Mouse (Mus musculus) myocyte (in vitro differentiated cells): Measurements from ENCODE around the gene Gm5129. TPM values are rescaled to one million over a fixed set of nuclear protein-coding genes. Genes with fewer than 3 reads are reported as not detected.
"Not testable (repeated sequence)": the region's sequence is repeated elsewhere in the genome, so short reads cannot be mapped to it uniquely, and the experiment has no call there.

Experiments used
- H3K27me3 ChIP-seq: one replicate; pipeline ENCODE4 v1.6.1; 2011; ENCODE audit not compliant: control insufficient read depth, insufficient read depth, insufficient read length
- H3K36me3 ChIP-seq: one replicate; pipeline ENCODE4 v1.6.1; 2011; ENCODE audit not compliant: control insufficient read depth, insufficient read depth
- H3K4me2 ChIP-seq: one replicate; pipeline ENCODE4 v1.6.1; 2011; ENCODE audit warnings: low read depth, control low read depth
- H3K4me3 ChIP-seq: one replicate; pipeline ENCODE4 v1.5.1; 2011; ENCODE audit warnings: mild to moderate bottlenecking, control low read depth, moderate library complexity
- H3K79me2 ChIP-seq: one replicate; pipeline ENCODE4 v1.6.1; 2011; ENCODE audit not compliant: control insufficient read depth, insufficient read depth
- H3ac ChIP-seq: one replicate; pipeline ENCODE4 v1.6.1; 2011; ENCODE audit not compliant: control insufficient read depth, insufficient read length
- CEBPB ChIP-seq: IDR thresholded peaks from 2 replicates; pipeline ENCODE4 v1.6.1; 2011; ENCODE audit warnings: mild to moderate bottlenecking, moderate library complexity; ENCODE audit not compliant: poor library complexity, insufficient read depth, severe bottlenecking
- E2F4 ChIP-seq: IDR thresholded peaks from one replicate; pipeline ENCODE4 v1.6.1; 2011; ENCODE audit warnings: mild to moderate bottlenecking, control low read depth, moderate library complexity; ENCODE audit not compliant: insufficient read depth
- MAX ChIP-seq: IDR thresholded peaks from one replicate; pipeline ENCODE4 v1.6.1; 2011; ENCODE audit warnings: low read depth, mild to moderate bottlenecking, control low read depth
- MYOD1 ChIP-seq, 3 experiments: IDR thresholded peaks; one replicate each; pipeline ENCODE4 v1.6.1; 2011; ENCODE audit warnings: control low read depth in 2 of 3, low read depth in 2 of 3, mild to moderate bottlenecking in 2 of 3, moderate library complexity in 1 of 3; ENCODE audit not compliant: insufficient read length in 2 of 3, control insufficient read depth in 1 of 3
- MYOG ChIP-seq, 3 experiments: IDR thresholded peaks; one replicate each; pipeline ENCODE4 v1.6.1; 2011; ENCODE audit warnings: control low read depth in 2 of 3, low read depth in 2 of 3, mild to moderate bottlenecking in 2 of 3; ENCODE audit not compliant: insufficient read length in 2 of 3, control insufficient read depth in 1 of 3, insufficient read depth in 1 of 3
- POLR2A ChIP-seq: IDR thresholded peaks from one replicate; pipeline ENCODE4 v1.6.1; 2011; ENCODE audit warnings: low read depth, mild to moderate bottlenecking, control low read depth, moderate library complexity; ENCODE audit not compliant: insufficient read length
- POLR2AphosphoS2 ChIP-seq: IDR thresholded peaks from one replicate; pipeline ENCODE4 v1.6.1; 2011; ENCODE audit warnings: low read depth, control low read depth; ENCODE audit not compliant: insufficient read length
- REST ChIP-seq: IDR thresholded peaks from one replicate; pipeline ENCODE4 v1.6.1; 2011; ENCODE audit warnings: mild to moderate bottlenecking, control low read depth, moderate library complexity; ENCODE audit not compliant: insufficient read depth, insufficient read length
- SRF ChIP-seq: IDR thresholded peaks from one replicate; pipeline ENCODE4 v1.6.1; 2011; ENCODE audit warnings: low read depth; ENCODE audit not compliant: control insufficient read depth, insufficient read length
- TCF12 ChIP-seq: IDR thresholded peaks from one replicate; pipeline ENCODE4 v1.6.1; 2011; ENCODE audit warnings: mild to moderate bottlenecking, control low read depth; ENCODE audit not compliant: poor library complexity, insufficient read depth, severe bottlenecking
- TCF3 ChIP-seq: IDR thresholded peaks from one replicate; pipeline ENCODE4 v1.6.1; 2011; ENCODE audit warnings: low read depth, control low read depth; ENCODE audit not compliant: insufficient read length
- USF1 ChIP-seq: IDR thresholded peaks from one replicate; pipeline ENCODE4 v1.6.1; 2011; ENCODE audit warnings: low read depth, mild to moderate bottlenecking, control low read depth, moderate library complexity
- polyA plus RNA-seq: library from polyadenylated mRNA; unstranded; fragments of >200 nt; fragmentation: generic; extraction: Trizol; gene quantifications from one replicate; pipeline ENCODE4 v1.2.1, GENCODE M21; 2012; ENCODE audit warnings: missing spikeins

Gm5129 gene
- 0.40 TPM for polyA plus RNA-seq

- H3ac ChIP-seq, result peak within 1 kb of the TSS; percentile 93
- H3K36me3 ChIP-seq, result no peaks in the 10 kb centered on the region
- no peaks in the 10 kb centered on the region for H3K27me3 ChIP-seq
- H3K4me3 ChIP-seq, result peak within 1 kb of the TSS; percentile 98
- peaks cover 47% of the 10 kb centered on the region for H3K79me2 ChIP-seq
- peak in 1 of 3 experiments; percentile 32 for TF ChIP-seq MYOD1 (IDR thresholded peaks at IDR 0.05; ENCODE audit: control insufficient read depth in 1 of 3, insufficient read length in 2 of 3, low read depth in 2 of 3)
- TF ChIP-seq POLR2A, result peak; percentile 83
- no peak for TF ChIP-seq USF1
- peak; percentile 84 for TF ChIP-seq POLR2AphosphoS2
- peak within 1 kb of the TSS; percentile 83 for H3K4me2 ChIP-seq
Observed at GRCm38 (mm10) chr5:29735557-29736061, at the start of gene Gm5129, which contains the start of gene Dnajb6. Gene Gm5129, minus strand, starts transcription at chr5:29735936. Gene Dnajb6, plus strand, starts transcription at chr5:29735688.

- not testable (repeated sequence) for H3K4me2 ChIP-seq, H3K27me3 ChIP-seq, H3K79me2 ChIP-seq, H3K4me3 ChIP-seq, H3K36me3 ChIP-seq, H3ac ChIP-seq
Observed at GRCm38 (mm10) chr5:29784906-29785305, 49.2 kb upstream of the Gm5129 start.

GRCm38 (mm10) chr5:29782261-29782660 is 46.5 kb upstream of the Gm5129 start:
- no peaks in the 10 kb centered on the region for H3K79me2 ChIP-seq
- TF ChIP-seq MYOG (IDR thresholded peaks at IDR 0.05; ENCODE audit: control insufficient read depth in 1 of 3, insufficient read depth in 1 of 3, insufficient read length in 2 of 3, low read depth in 2 of 3) (no peak), SRF (no peak), E2F4 (no peak), TCF3 (no peak), POLR2AphosphoS2 (no peak), USF1 (no peak), REST (no peak), POLR2A (no peak), MAX (no peak), MYOD1 (IDR thresholded peaks at IDR 0.05; ENCODE audit: control insufficient read depth in 1 of 3, insufficient read length in 2 of 3, low read depth in 2 of 3) (no peak), TCF12 (no peak), CEBPB (no peak)
- no peaks in the 10 kb centered on the region for H3K27me3 ChIP-seq
- no peak overlapping the region for H3ac ChIP-seq
- H3K4me3 ChIP-seq, result no peak overlapping the region
- no peak overlapping the region for H3K4me2 ChIP-seq
- peaks cover 9% of the 10 kb centered on the region for H3K36me3 ChIP-seq

- not testable (repeated sequence) for H3K4me3 ChIP-seq, H3K4me2 ChIP-seq, H3K27me3 ChIP-seq, H3ac ChIP-seq, H3K79me2 ChIP-seq
- H3K36me3 ChIP-seq, result peaks cover 27% of the 10 kb centered on the region
Observed at GRCm38 (mm10) chr5:29779733-29780132, 44.0 kb upstream of the Gm5129 start.

- H3ac ChIP-seq, result no peak overlapping the region
- no peak overlapping the region for H3K4me2 ChIP-seq
- TF ChIP-seq MYOG (IDR thresholded peaks at IDR 0.05; ENCODE audit: control insufficient read depth in 1 of 3, insufficient read depth in 1 of 3, insufficient read length in 2 of 3, low read depth in 2 of 3) (no peak), SRF (no peak), MYOD1 (IDR thresholded peaks at IDR 0.05; ENCODE audit: control insufficient read depth in 1 of 3, insufficient read length in 2 of 3, low read depth in 2 of 3) (no peak), POLR2A (no peak), TCF12 (no peak), REST (no peak), E2F4 (no peak), POLR2AphosphoS2 (no peak), CEBPB (no peak), MAX (no peak), TCF3 (no peak), USF1 (no peak)
- peaks cover 8% of the 10 kb centered on the region for H3K79me2 ChIP-seq
- no peaks in the 10 kb centered on the region for H3K27me3 ChIP-seq
- no peak overlapping the region for H3K4me3 ChIP-seq
- H3K36me3 ChIP-seq, result peaks cover 33% of the 10 kb centered on the region
Observed at GRCm38 (mm10) chr5:29778029-29778428, 42.3 kb upstream of the Gm5129 start.

GRCm38 (mm10) chr5:29775437-29775836 is 39.7 kb upstream of the Gm5129 start:
- no peak overlapping the region for H3ac ChIP-seq
- H3K4me3 ChIP-seq, result no peak overlapping the region
- peaks cover 16% of the 10 kb centered on the region for H3K79me2 ChIP-seq
- H3K4me2 ChIP-seq, result no peak overlapping the region
- no peaks in the 10 kb centered on the region for H3K27me3 ChIP-seq
- H3K36me3 ChIP-seq, result peaks cover 28% of the 10 kb centered on the region
- no peak for TF ChIP-seq CEBPB
- no peak for TF ChIP-seq E2F4
- TF ChIP-seq POLR2AphosphoS2, result no peak
- TF ChIP-seq MAX, result no peak
- no peak for TF ChIP-seq TCF3
- no peak for TF ChIP-seq MYOG (IDR thresholded peaks at IDR 0.05; ENCODE audit: control insufficient read depth in 1 of 3, insufficient read depth in 1 of 3, insufficient read length in 2 of 3, low read depth in 2 of 3)
- TF ChIP-seq SRF, result no peak
- no peak for TF ChIP-seq REST
- no peak for TF ChIP-seq MYOD1 (IDR thresholded peaks at IDR 0.05; ENCODE audit: control insufficient read depth in 1 of 3, insufficient read length in 2 of 3, low read depth in 2 of 3)
- no peak for TF ChIP-seq TCF12
- no peak for TF ChIP-seq USF1
- no peak for TF ChIP-seq POLR2A
